Mouse (Mus musculus): ENCODE results near the gene 4930535I16Rik. TPM values are rescaled to one million over a fixed set of nuclear protein-coding genes. Genes with fewer than 3 reads are reported as not detected.
"Not testable (repeated sequence)": the region's sequence is repeated elsewhere in the genome, so short reads cannot be mapped to it uniquely, and the experiment has no call there.

The 4930535I16Rik gene
- polyA plus RNA-seq, 1 experiment from 2014 or later: not detected

- H3K4me1 ChIP-seq (ENCODE audit: control insufficient read depth, low read depth, low read length): no peaks in the 10 kb centered on the region
- ATAC-seq (ENCODE audit: low read depth): no peak
- no peak overlapping the region for H3K4me2 ChIP-seq (ENCODE audit: low read depth, low read length)
- H3K9ac ChIP-seq (ENCODE audit: low read depth, low read length): no peak overlapping the region
- 54% methylated on average over 5 of the region's 5 CpGs for WGBS (ENCODE audit: insufficient replicate concordance)
- H3K36me3 ChIP-seq (ENCODE audit: control insufficient read depth, insufficient read depth): no peaks in the 10 kb centered on the region
- no peaks in the 10 kb centered on the region for H3K9me3 ChIP-seq (replicated peaks; ENCODE audit: control insufficient read depth, low read length)
- H3K27me3 ChIP-seq (ENCODE audit: control insufficient read depth, insufficient read depth, low read depth, low read length): no peaks in the 10 kb centered on the region
- no peak overlapping the region for H3K27ac ChIP-seq (ENCODE audit: low read length)
- H3K4me3 ChIP-seq (ENCODE audit: low read depth, low read length): no peak overlapping the region
Measured at GRCm38 (mm10) chr4:123947149-123947548, 29.3 kb upstream of the 4930535I16Rik start.

- H3K4me1 ChIP-seq (ENCODE audit: control insufficient read depth, low read depth, low read length): no peaks in the 10 kb centered on the region
- H3K36me3 ChIP-seq (ENCODE audit: control insufficient read depth, insufficient read depth): no peaks in the 10 kb centered on the region
- ATAC-seq (ENCODE audit: low read depth): no peak
- no peaks in the 10 kb centered on the region for H3K9me3 ChIP-seq (replicated peaks; ENCODE audit: control insufficient read depth, low read length)
- no peaks in the 10 kb centered on the region for H3K27me3 ChIP-seq (ENCODE audit: control insufficient read depth, insufficient read depth, low read depth, low read length)
- H3K27ac ChIP-seq (ENCODE audit: low read length): no peak overlapping the region
- 72% methylated on average over 4 of the region's 4 CpGs for WGBS (ENCODE audit: insufficient replicate concordance)
- H3K4me2 ChIP-seq (ENCODE audit: low read depth, low read length): no peak overlapping the region
- H3K4me3 ChIP-seq (ENCODE audit: low read depth, low read length): no peak overlapping the region
- H3K9ac ChIP-seq (ENCODE audit: low read depth, low read length): no peak overlapping the region
Measured at GRCm38 (mm10) chr4:123946701-123947100, 28.9 kb upstream of the 4930535I16Rik start.

GRCm38 (mm10) chr4:123940878-123941277, 23.1 kb upstream of the 4930535I16Rik start:
- 39% methylated on average over 7 of the region's 7 CpGs for WGBS (ENCODE audit: insufficient replicate concordance)
- not testable (repeated sequence) for H3K36me3 ChIP-seq (ENCODE audit: control insufficient read depth, insufficient read depth); H3K27ac ChIP-seq (ENCODE audit: low read length); H3K4me3 ChIP-seq (ENCODE audit: low read depth, low read length); H3K4me2 ChIP-seq (ENCODE audit: low read depth, low read length); H3K27me3 ChIP-seq (ENCODE audit: control insufficient read depth, insufficient read depth, low read depth, low read length); H3K4me1 ChIP-seq (ENCODE audit: control insufficient read depth, low read depth, low read length); H3K9me3 ChIP-seq (replicated peaks; ENCODE audit: control insufficient read depth, low read length); H3K9ac ChIP-seq (ENCODE audit: low read depth, low read length); ATAC-seq (ENCODE audit: low read depth)

- 3% methylated on average over 4 of the region's 4 CpGs for WGBS (ENCODE audit: insufficient replicate concordance)
- Histone ChIP-seq H3K36me3 (ENCODE audit: control insufficient read depth, insufficient read depth) (peaks cover 11% of the 10 kb centered on the region), H3K27ac (ENCODE audit: low read length) (no peak overlapping the region), H3K9ac (ENCODE audit: low read depth, low read length) (no peak overlapping the region), H3K4me2 (ENCODE audit: low read depth, low read length) (no peak overlapping the region), H3K4me1 (ENCODE audit: control insufficient read depth, low read depth, low read length) (no peaks in the 10 kb centered on the region), H3K9me3 (replicated peaks; ENCODE audit: control insufficient read depth, low read length) (no peaks in the 10 kb centered on the region), H3K27me3 (ENCODE audit: control insufficient read depth, insufficient read depth, low read depth, low read length) (no peaks in the 10 kb centered on the region), H3K4me3 (ENCODE audit: low read depth, low read length) (no peak overlapping the region)
- ATAC-seq (ENCODE audit: low read depth): no peak
Measured at GRCm38 (mm10) chr4:123939838-123940237, 22.0 kb upstream of the 4930535I16Rik start.

GRCm38 (mm10) chr4:123936059-123936458, 18.2 kb upstream of the 4930535I16Rik start:
- Histone ChIP-seq H3K27me3 (ENCODE audit: control insufficient read depth, insufficient read depth, low read depth, low read length) (no peaks in the 10 kb centered on the region), H3K36me3 (ENCODE audit: control insufficient read depth, insufficient read depth) (peaks cover 15% of the 10 kb centered on the region), H3K4me3 (ENCODE audit: low read depth, low read length) (no peak overlapping the region), H3K4me2 (ENCODE audit: low read depth, low read length) (no peak overlapping the region), H3K27ac (ENCODE audit: low read length) (no peak overlapping the region), H3K9me3 (replicated peaks; ENCODE audit: control insufficient read depth, low read length) (no peaks in the 10 kb centered on the region), H3K9ac (ENCODE audit: low read depth, low read length) (no peak overlapping the region), H3K4me1 (ENCODE audit: control insufficient read depth, low read depth, low read length) (no peaks in the 10 kb centered on the region)
- 78% methylated on average over 7 of the region's 7 CpGs for WGBS (ENCODE audit: insufficient replicate concordance)
- ATAC-seq (ENCODE audit: low read depth): no peak

GRCm38 (mm10) chr4:123934306-123934705, 16.5 kb upstream of the 4930535I16Rik start:
- Histone ChIP-seq H3K36me3 (ENCODE audit: control insufficient read depth, insufficient read depth) (peaks cover 26% of the 10 kb centered on the region), H3K27me3 (ENCODE audit: control insufficient read depth, insufficient read depth, low read depth, low read length) (no peaks in the 10 kb centered on the region), H3K9ac (ENCODE audit: low read depth, low read length) (no peak overlapping the region), H3K27ac (ENCODE audit: low read length) (no peak overlapping the region), H3K4me3 (ENCODE audit: low read depth, low read length) (no peak overlapping the region), H3K9me3 (replicated peaks; ENCODE audit: control insufficient read depth, low read length) (no peaks in the 10 kb centered on the region), H3K4me2 (ENCODE audit: low read depth, low read length) (no peak overlapping the region), H3K4me1 (ENCODE audit: control insufficient read depth, low read depth, low read length) (no peaks in the 10 kb centered on the region)
- no peak for ATAC-seq (ENCODE audit: low read depth)
- 75% methylated on average over 4 of the region's 4 CpGs for WGBS (ENCODE audit: insufficient replicate concordance)

GRCm38 (mm10) chr4:123929994-123930393, 12.2 kb upstream of the 4930535I16Rik start:
- H3K4me2 ChIP-seq (ENCODE audit: low read depth, low read length): no peak overlapping the region
- no peaks in the 10 kb centered on the region for H3K27me3 ChIP-seq (ENCODE audit: control insufficient read depth, insufficient read depth, low read depth, low read length)
- H3K9ac ChIP-seq (ENCODE audit: low read depth, low read length): no peak overlapping the region
- peaks cover 19% of the 10 kb centered on the region for H3K36me3 ChIP-seq (ENCODE audit: control insufficient read depth, insufficient read depth)
- ATAC-seq (ENCODE audit: low read depth): no peak
- no peak overlapping the region for H3K27ac ChIP-seq (ENCODE audit: low read length)
- H3K4me3 ChIP-seq (ENCODE audit: low read depth, low read length): no peak overlapping the region
- 80% methylated on average over 4 of the region's 4 CpGs for WGBS (ENCODE audit: insufficient replicate concordance)
- H3K9me3 ChIP-seq (replicated peaks; ENCODE audit: control insufficient read depth, low read length): no peaks in the 10 kb centered on the region
- no peaks in the 10 kb centered on the region for H3K4me1 ChIP-seq (ENCODE audit: control insufficient read depth, low read depth, low read length)

- H3K9me3 ChIP-seq (replicated peaks; ENCODE audit: control insufficient read depth, low read length): no peaks in the 10 kb centered on the region
- ATAC-seq (ENCODE audit: low read depth): peak; percentile 64
- no peaks in the 10 kb centered on the region for H3K27me3 ChIP-seq (ENCODE audit: control insufficient read depth, insufficient read depth, low read depth, low read length)
- peaks cover 26% of the 10 kb centered on the region for H3K36me3 ChIP-seq (ENCODE audit: control insufficient read depth, insufficient read depth)
- no peaks in the 10 kb centered on the region for H3K4me1 ChIP-seq (ENCODE audit: control insufficient read depth, low read depth, low read length)
- H3K4me3 ChIP-seq (ENCODE audit: low read depth, low read length): no peak overlapping the region
- no peak overlapping the region for H3K27ac ChIP-seq (ENCODE audit: low read length)
- no peak overlapping the region for H3K4me2 ChIP-seq (ENCODE audit: low read depth, low read length)
- H3K9ac ChIP-seq (ENCODE audit: low read depth, low read length): no peak overlapping the region
Measured at GRCm38 (mm10) chr4:123927961-123928360, 10.1 kb upstream of the 4930535I16Rik start.

- H3K9me3 ChIP-seq (replicated peaks; ENCODE audit: control insufficient read depth, low read length): no peaks in the 10 kb centered on the region
- H3K27me3 ChIP-seq (ENCODE audit: control insufficient read depth, insufficient read depth, low read depth, low read length): no peaks in the 10 kb centered on the region
- no peak overlapping the region for H3K27ac ChIP-seq (ENCODE audit: low read length)
- no peak overlapping the region for H3K4me2 ChIP-seq (ENCODE audit: low read depth, low read length)
- no peak for ATAC-seq (ENCODE audit: low read depth)
- 73% methylated on average over 4 of the region's 4 CpGs for WGBS (ENCODE audit: insufficient replicate concordance)
- H3K4me1 ChIP-seq (ENCODE audit: control insufficient read depth, low read depth, low read length): peaks cover 15% of the 10 kb centered on the region
- H3K36me3 ChIP-seq (ENCODE audit: control insufficient read depth, insufficient read depth): peaks cover 22% of the 10 kb centered on the region
- no peak overlapping the region for H3K9ac ChIP-seq (ENCODE audit: low read depth, low read length)
- no peak overlapping the region for H3K4me3 ChIP-seq (ENCODE audit: low read depth, low read length)
Measured at GRCm38 (mm10) chr4:123921055-123921565, 3.3 kb upstream of the 4930535I16Rik start.
